Mouse (Mus musculus) embryo, embryonic 10 days (tissue): ENCODE results near the gene Zkscan17.
A peak's percentile ranks its signal among the peaks of the same experiment; 100 is the strongest.

Experiments
- DNase-seq: peaks from one replicate; pipeline ENCODE4 v3.0.0-alpha.2; 2015; ENCODE audit warnings: low spot score

The Zkscan17 gene

DNA sequence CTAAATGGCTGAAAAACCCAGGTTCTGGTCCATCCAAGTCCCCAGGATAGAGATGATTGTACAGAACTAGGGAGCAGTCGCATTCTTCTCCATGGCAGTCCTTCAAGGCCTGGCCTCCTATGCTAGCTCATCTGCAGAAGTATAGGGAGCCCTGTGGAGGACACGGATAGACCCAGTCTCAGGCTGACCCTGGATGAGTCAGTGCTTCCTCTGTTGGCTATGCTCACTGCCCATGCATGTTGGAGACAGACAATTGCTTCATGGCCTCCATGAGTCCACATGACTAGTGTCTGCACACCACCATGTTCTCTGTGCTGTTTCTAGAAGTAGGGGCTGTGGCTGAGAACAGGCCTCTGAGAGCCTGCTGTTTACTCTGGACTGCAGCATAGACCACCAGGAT, 70.2 kb downstream of the Zkscan17 start:
- no peak for DNase-seq

DNA sequence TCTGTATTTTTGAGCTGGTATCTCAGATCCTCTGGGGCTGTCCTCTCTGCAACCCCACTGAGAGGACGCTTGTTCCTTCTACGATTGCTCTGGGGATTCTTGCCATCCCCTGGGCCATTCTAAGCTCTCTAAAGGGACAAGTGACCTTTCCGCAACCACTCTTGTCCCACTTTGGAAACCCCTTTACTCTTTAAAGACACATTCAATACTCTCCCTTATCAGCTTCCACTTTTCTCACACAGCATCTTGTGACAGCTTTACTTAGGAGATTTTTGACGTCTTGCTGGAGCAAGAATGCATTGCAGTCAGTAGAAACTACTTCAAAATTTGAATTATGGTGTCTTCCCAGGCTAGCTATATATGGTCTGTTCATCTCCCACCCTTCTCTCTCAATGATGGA, 75.5 kb downstream of the Zkscan17 start, which contains the start of gene Snap47:
Gene Snap47 (minus strand): TSS at position 101 of the 400 bp plus-strand sequence.
- no peak for DNase-seq

- peak; percentile 47 for DNase-seq
Measured at GRCm38 (mm10) chr11:59450230-59450771, 76.2 kb downstream of the Zkscan17 start.

DNA sequence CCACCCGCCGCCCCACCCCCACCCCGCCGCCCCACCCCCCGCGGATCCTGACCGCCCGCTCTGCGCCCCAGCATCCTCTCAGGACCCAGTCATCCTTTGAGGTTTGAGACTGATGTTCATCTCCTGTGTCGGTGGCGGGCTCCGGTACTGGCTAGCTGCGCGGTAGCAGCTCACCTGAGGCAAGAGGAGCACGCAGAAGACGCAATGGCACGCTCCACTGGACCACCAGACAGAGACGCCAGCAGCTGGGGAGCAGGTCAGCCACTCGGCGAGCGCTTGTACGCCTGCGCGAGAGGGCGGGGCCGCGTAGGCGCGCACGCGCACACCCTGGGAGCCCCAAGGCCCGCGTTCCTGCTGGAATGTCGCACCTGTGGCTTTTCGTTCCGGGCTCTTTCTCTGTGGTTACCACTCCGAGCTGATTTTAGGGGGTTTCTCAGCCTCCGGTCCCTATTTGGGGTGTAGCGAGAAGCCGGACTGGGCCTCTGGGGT, 76.8 kb downstream of the Zkscan17 start, which contains the start of gene Jmjd4:
Gene Jmjd4 (plus strand): TSS at position 305 of the 489 bp plus-strand sequence.
- peak; percentile 91 for DNase-seq

DNA sequence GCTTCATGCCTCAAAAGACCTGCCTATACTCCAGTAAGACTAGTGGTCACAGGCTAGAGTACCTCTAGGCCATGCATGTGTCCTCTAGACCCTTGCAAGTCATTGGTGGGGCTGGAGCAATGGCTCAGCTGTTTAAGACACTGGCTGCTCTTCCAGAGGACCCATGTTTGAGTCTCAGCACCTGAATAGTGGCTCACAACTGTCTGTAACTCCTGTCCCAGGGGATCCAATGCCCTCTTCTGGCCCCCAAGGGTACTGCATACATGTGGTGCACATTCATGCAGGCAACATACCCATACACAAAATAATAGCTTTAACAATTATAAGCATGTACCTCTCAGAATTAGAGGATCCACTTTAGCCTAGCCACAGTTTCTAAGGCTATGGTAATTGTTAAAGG, 83.4 kb downstream of the Zkscan17 start:
- DNase-seq, result no peak

DNA sequence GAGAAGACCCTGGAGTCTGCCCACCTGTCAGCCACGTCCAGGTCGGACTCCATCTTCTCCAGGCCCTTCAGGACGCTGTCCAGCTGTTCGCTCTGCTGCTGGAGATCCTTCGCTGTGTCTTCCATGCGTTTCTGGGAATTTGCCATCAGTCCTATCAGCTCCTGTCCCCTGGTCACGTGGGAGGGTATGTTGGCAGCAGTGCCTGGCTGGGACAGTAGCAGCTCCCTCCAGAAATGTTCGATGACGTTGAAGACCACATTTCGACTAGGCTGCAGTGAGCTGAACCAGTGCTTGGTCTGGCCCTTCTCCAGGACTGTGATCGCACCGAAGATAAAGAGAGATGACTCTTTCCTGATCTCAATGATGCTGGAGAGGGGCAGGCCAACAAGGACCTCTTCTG, 88.6 kb downstream of the Zkscan17 start:
- no peak for DNase-seq
